Mouse (Mus musculus) layer of hippocampus, postnatal 14 days (tissue): ENCODE data around the gene Wdr25. TPM values are rescaled to one million over a fixed set of nuclear protein-coding genes. Genes with fewer than 3 reads are reported as not detected.

ENCODE experiments used
- DNase-seq, 2 experiments: peaks; one replicate each; pipeline ENCODE4 v3.0.0; 2021 to 2022; ENCODE audit warnings: low spot score in 2 of 2, mixed read lengths in 1 of 2
- total RNA-seq, 2 experiments: library from RNA; stranded (reverse); gene quantifications; 2 replicates each; pipeline ENCODE4 v1.2.3; 2021

The Wdr25 gene
- total RNA-seq, 2 experiments from 2014 or later: 6.3 to 10.1 TPM

GRCm38 (mm10) chr12:108894432-108894816 lies 993 bp downstream of the Wdr25 start:
- DNase-seq: no peak

- no peak for DNase-seq
These were observed 2.6 kb downstream of the Wdr25 start for GRCm38 (mm10) chr12:108896006-108896405.

- DNase-seq: no peak
These were observed 7.9 kb downstream of the Wdr25 start for GRCm38 (mm10) chr12:108901346-108901745.

GRCm38 (mm10) chr12:108902940-108903339 lies 9.5 kb downstream of the Wdr25 start:
- peak; percentile 50 to 60 for DNase-seq

- peak; percentile 73 to 89 for DNase-seq
These were observed 10.3 kb downstream of the Wdr25 start for GRCm38 (mm10) chr12:108903600-108904275.

- DNase-seq: no peak
These were observed 10.8 kb downstream of the Wdr25 start for GRCm38 (mm10) chr12:108904276-108904653.

- no peak for DNase-seq
These were observed 12.3 kb downstream of the Wdr25 start for GRCm38 (mm10) chr12:108905620-108906302.

- no peak for DNase-seq
These were observed 13.0 kb downstream of the Wdr25 start for GRCm38 (mm10) chr12:108906398-108906797.

GRCm38 (mm10) chr12:108909846-108910433 lies 16.5 kb downstream of the Wdr25 start:
- DNase-seq: no peak

GRCm38 (mm10) chr12:108912442-108912841 lies 19.0 kb downstream of the Wdr25 start:
- DNase-seq: no peak

GRCm38 (mm10) chr12:108914198-108914597 lies 20.8 kb downstream of the Wdr25 start:
- peak in 1 of 2 experiments; percentile 16 for DNase-seq

- DNase-seq: no peak
These were observed 21.4 kb downstream of the Wdr25 start for GRCm38 (mm10) chr12:108914709-108915340.

- peak; percentile 52 to 71 for DNase-seq
These were observed 22.5 kb downstream of the Wdr25 start for GRCm38 (mm10) chr12:108915893-108916292.

- peak; percentile 54 to 78 for DNase-seq
These were observed 23.1 kb downstream of the Wdr25 start for GRCm38 (mm10) chr12:108916447-108917042.

- no peak for DNase-seq
These were observed 24.1 kb downstream of the Wdr25 start for GRCm38 (mm10) chr12:108917509-108917908.

GRCm38 (mm10) chr12:108918753-108919152 lies 25.3 kb downstream of the Wdr25 start:
- no peak for DNase-seq

- DNase-seq: no peak
These were observed 33.2 kb downstream of the Wdr25 start for GRCm38 (mm10) chr12:108926606-108927111.

- no peak for DNase-seq
These were observed 34.8 kb downstream of the Wdr25 start for GRCm38 (mm10) chr12:108928249-108928648.

- DNase-seq: no peak
These were observed 36.0 kb downstream of the Wdr25 start for GRCm38 (mm10) chr12:108929475-108929874.

- DNase-seq: no peak
These were observed 38.1 kb downstream of the Wdr25 start for GRCm38 (mm10) chr12:108931341-108932053.

GRCm38 (mm10) chr12:108932113-108932512 lies 38.7 kb downstream of the Wdr25 start:
- DNase-seq: no peak
